Mouse (Mus musculus) ES-E14 (cell line): Measurements from ENCODE around the gene Dars2. TPM values are rescaled to one million over a fixed set of nuclear protein-coding genes. Genes with fewer than 3 reads are reported as not detected.

Experiments used
- DNase-seq: peaks from one replicate; pipeline ENCODE4 v3.0.0-alpha.2; 2013; ENCODE audit warnings: low read depth, low spot score
- H3K27ac ChIP-seq: 2 replicates; pipeline ENCODE4 v1.5.1; 2012; ENCODE audit warnings: low read depth, mild to moderate bottlenecking, low read length, moderate library complexity, mixed read lengths; ENCODE audit not compliant: poor library complexity, insufficient read depth, severe bottlenecking
- H3K36me3 ChIP-seq: 2 replicates; pipeline ENCODE4 v1.6.1; 2012; ENCODE audit warnings: mild to moderate bottlenecking, low read length, moderate library complexity, mixed read lengths; ENCODE audit not compliant: control insufficient read depth, poor library complexity, insufficient read depth, severe bottlenecking
- H3K4me1 ChIP-seq, 2 experiments: fragments of 150-350 bp in 1 of 2; sonication (generic) in 1 of 2; 2 replicates each; pipeline ENCODE4 v1.6.1; 2012; ENCODE audit warnings: low read length in 2 of 2, mild to moderate bottlenecking in 1 of 2, mixed read lengths in 1 of 2; ENCODE audit not compliant: control insufficient read depth in 2 of 2, insufficient read depth in 2 of 2, poor library complexity in 1 of 2
- H3K4me3 ChIP-seq, 2 experiments: fragments of 150-350 bp in 1 of 2; sonication (generic) in 1 of 2; 2 replicates each; pipeline ENCODE4 v1.5.1; 2012; ENCODE audit warnings: low read length in 2 of 2, low read depth in 1 of 2, mild to moderate bottlenecking in 1 of 2, mixed read lengths in 1 of 2; ENCODE audit not compliant: insufficient read depth in 1 of 2, poor library complexity in 1 of 2, severe bottlenecking in 1 of 2
- H3K9ac ChIP-seq: 2 replicates; pipeline ENCODE4 v1.6.1; 2012; ENCODE audit warnings: low read depth, mild to moderate bottlenecking, low read length, mixed read lengths; ENCODE audit not compliant: poor library complexity, insufficient read depth, severe bottlenecking
- H3K9me3 ChIP-seq: fragments of 150-350 bp; sonication (generic); 2 replicates; pipeline ENCODE4 v1.6.1; 2012; ENCODE audit warnings: low read depth, mild to moderate bottlenecking, low read length; ENCODE audit not compliant: control insufficient read depth, insufficient read depth
- CHD2 ChIP-seq: IDR thresholded peaks from 2 replicates; pipeline ENCODE4 v1.6.1; 2014; ENCODE audit warnings: mild to moderate bottlenecking, low read depth, low read length, inconsistent platforms
- HCFC1 ChIP-seq: IDR thresholded peaks from 2 replicates; pipeline ENCODE4 v1.6.1; 2012; ENCODE audit warnings: low read length, inconsistent platforms, borderline replicate concordance; ENCODE audit not compliant: insufficient read depth
- MAFK ChIP-seq: IDR thresholded peaks from 2 replicates; pipeline ENCODE4 v1.6.1; 2014; ENCODE audit warnings: mild to moderate bottlenecking, low read depth, low read length, inconsistent platforms; ENCODE audit not compliant: insufficient read depth
- ZC3H11A ChIP-seq: IDR thresholded peaks from 2 replicates; pipeline ENCODE4 v1.6.1; 2012; ENCODE audit warnings: low read depth, mild to moderate bottlenecking, inconsistent platforms, low read length, borderline replicate concordance
- ZNF384 ChIP-seq: IDR thresholded peaks from 2 replicates; pipeline ENCODE4 v1.6.1; 2012; ENCODE audit warnings: low read depth, low read length, inconsistent platforms
- in situ Hi-C, 2 experiments: fragments of 600-800 bp; cut with MboI; formaldehyde crosslinking; loops; one replicate each; pipeline ENCODE4 v1.15.1; 2025; ENCODE audit warnings: low sequenced_read_pairs in 2 of 2, inconsistent platforms in 1 of 2; ENCODE audit not compliant: unreplicated experiment in 2 of 2
- total RNA-seq: library from RNA; depleted of rRNA; stranded (reverse); fragments of 300-350 nt; gene quantifications from 2 replicates; pipeline ENCODE4 v1.2.3, GENCODE M21; 2012; rRNA removed

The Dars2 gene
- 38.7 and 39.8 TPM in 2 replicates for total RNA-seq

GRCm38 (mm10) chr1:161070352-161071271 lies at the start of gene Dars2, which contains the start of gene Cenpl:
Gene Dars2, minus strand, starts transcription at chr1:161070658.
Gene Cenpl, plus strand, starts transcription at chr1:161070713.
- peak; percentile 98 for DNase-seq
- peak within 1 kb of the TSS; percentile 94 for H3K9ac ChIP-seq

DNA sequence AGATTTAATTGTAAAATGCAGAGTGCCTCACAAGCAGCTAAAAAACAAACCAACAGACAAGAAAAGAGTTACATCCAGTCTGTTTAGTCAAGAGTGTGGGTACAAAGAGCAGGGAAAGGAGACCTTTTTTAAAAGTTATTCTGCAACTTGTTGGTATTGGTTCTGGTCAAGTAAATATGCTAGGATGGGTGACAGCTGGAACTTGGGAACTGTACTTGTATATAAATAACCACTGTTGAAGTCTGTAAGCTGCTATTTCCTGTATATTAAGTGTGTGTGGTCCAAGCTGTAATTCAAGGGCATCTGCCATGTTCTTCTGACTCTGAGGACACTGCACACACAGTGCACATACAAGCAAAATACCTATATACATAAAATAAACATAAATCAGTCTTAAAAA lies 44.1 kb upstream of the Dars2 start:
- H3K4me1 ChIP-seq: no peaks in the 10 kb centered on the region
- TF ChIP-seq HCFC1 (no peak), MAFK (no peak), ZC3H11A (no peak), ZNF384 (no peak)
- no peak overlapping the region for H3K9ac ChIP-seq
- in situ Hi-C loops: no loop called here
- H3K36me3 ChIP-seq: no peaks in the 10 kb centered on the region
- H3K27ac ChIP-seq: no peak overlapping the region
- DNase-seq: no peak
- no peaks in the 10 kb centered on the region for H3K9me3 ChIP-seq
- no peak overlapping the region for H3K4me3 ChIP-seq

More at GRCm38 (mm10) chr1:161070352-161071271, at the start of gene Dars2, which contains the start of gene Cenpl:
- Histone ChIP-seq H3K27ac (peak within 1 kb of the TSS; percentile 83), H3K4me3 (peak within 1 kb of the TSS; percentile 75 to 90), H3K9me3 (no peaks in the 10 kb centered on the region), H3K36me3 (no peaks in the 10 kb centered on the region; the same call in 1 of the 2 replicates), H3K4me1 (peaks cover 2 to 5% of the 10 kb centered on the region in 2 experiments; a peak in 1 of 4 replicates)
- TF ChIP-seq MAFK (no peak), CHD2 (peak; percentile 66), ZC3H11A (no peak), ZNF384 (no peak), HCFC1 (peak; percentile 94)
- in situ Hi-C loops: no loop called here

GRCm38 (mm10) chr1:161109216-161109615 lies 38.8 kb upstream of the Dars2 start:
- in situ Hi-C loops: no loop called here
- TF ChIP-seq CHD2: no peak
- TF ChIP-seq HCFC1: no peak
- no peak for TF ChIP-seq MAFK
- TF ChIP-seq ZNF384: no peak
- TF ChIP-seq ZC3H11A: no peak
- Histone ChIP-seq H3K4me3 (no peak overlapping the region), H3K9ac (no peak overlapping the region), H3K9me3 (no peaks in the 10 kb centered on the region), H3K27ac (no peak overlapping the region), H3K36me3 (no peaks in the 10 kb centered on the region), H3K4me1 (no peaks in the 10 kb centered on the region)
- DNase-seq: no peak

- Histone ChIP-seq H3K4me3 (no peak overlapping the region), H3K27ac (no peak overlapping the region), H3K9ac (no peak overlapping the region), H3K4me1 (no peaks in the 10 kb centered on the region), H3K9me3 (no peaks in the 10 kb centered on the region), H3K36me3 (no peaks in the 10 kb centered on the region; the same call in 1 of the 2 replicates)
- TF ChIP-seq CHD2 (no peak), MAFK (no peak), HCFC1 (no peak), ZNF384 (no peak), ZC3H11A (no peak)
- in situ Hi-C loops: no loop called here
- DNase-seq: no peak
These were observed 33.4 kb upstream of the Dars2 start for GRCm38 (mm10) chr1:161103842-161104241.
